Mouse (Mus musculus) kidney, adult 2 months (tissue): ENCODE results near the gene Flt3l. TPM values are rescaled to one million over a fixed set of nuclear protein-coding genes. Genes with fewer than 3 reads are reported as not detected.

ENCODE experiments used
- DNase-seq: peaks from one replicate; pipeline ENCODE4 v3.0.0; 2021
- H3K27ac ChIP-seq: fragments of 200-500 bp; 2 replicates; pipeline ENCODE4 v1.5.1; 2012; ENCODE audit warnings: low read depth, low read length, control low read depth, inconsistent platforms; ENCODE audit not compliant: insufficient read depth
- H3K27me3 ChIP-seq: fragments of 200-500 bp; replicated peaks from 2 replicates; pipeline ENCODE4 v1.6.1; 2012; ENCODE audit warnings: mild to moderate bottlenecking, moderate library complexity, low read length, inconsistent platforms; ENCODE audit not compliant: control insufficient read depth, insufficient read depth
- H3K36me3 ChIP-seq: fragments of 200-500 bp; 2 replicates; pipeline ENCODE4 v1.6.1; 2012; ENCODE audit warnings: mild to moderate bottlenecking, moderate library complexity, low read length, inconsistent platforms; ENCODE audit not compliant: control insufficient read depth, insufficient read depth
- H3K4me1 ChIP-seq: fragments of 200-500 bp; 2 replicates; pipeline ENCODE4 v1.6.1; 2011; ENCODE audit warnings: low read length; ENCODE audit not compliant: control insufficient read depth, insufficient read depth
- H3K4me3 ChIP-seq: fragments of 200-500 bp; 2 replicates; pipeline ENCODE4 v1.5.1; 2011; ENCODE audit warnings: mild to moderate bottlenecking, low read depth, low read length, control low read depth; ENCODE audit not compliant: insufficient read depth
- CTCF ChIP-seq: fragments of 200-500 bp; conservative IDR thresholded peaks from 2 replicates; pipeline ENCODE4 v1.5.1; 2011; ENCODE audit warnings: low read depth, mild to moderate bottlenecking, control low read depth, low read length, moderate library complexity, mixed read lengths; ENCODE audit not compliant: insufficient read depth, insufficient read length
- POLR2A ChIP-seq: fragments of 200-500 bp; IDR thresholded peaks from one replicate; pipeline ENCODE4 v1.6.1; 2011; ENCODE audit warnings: low read depth, low read length, control low read depth
- WGBS: fragments of 180-500 bp; shearing (Covaris S2); methylation state at CpG from one replicate; pipeline ENCODE4 v1.1.7; 2018; 5-methylcytosine and 5-hydroxymethylcytosine counted together
- polyA plus RNA-seq: library from polyadenylated mRNA; depleted of rRNA; stranded (reverse); fragments of >200 nt; gene quantifications from 2 replicates; pipeline ENCODE4 v1.2.3, GENCODE M21; 2012; rRNA removed

The Flt3l gene
- polyA plus RNA-seq, 1 experiment: 37.7 TPM

DNA sequence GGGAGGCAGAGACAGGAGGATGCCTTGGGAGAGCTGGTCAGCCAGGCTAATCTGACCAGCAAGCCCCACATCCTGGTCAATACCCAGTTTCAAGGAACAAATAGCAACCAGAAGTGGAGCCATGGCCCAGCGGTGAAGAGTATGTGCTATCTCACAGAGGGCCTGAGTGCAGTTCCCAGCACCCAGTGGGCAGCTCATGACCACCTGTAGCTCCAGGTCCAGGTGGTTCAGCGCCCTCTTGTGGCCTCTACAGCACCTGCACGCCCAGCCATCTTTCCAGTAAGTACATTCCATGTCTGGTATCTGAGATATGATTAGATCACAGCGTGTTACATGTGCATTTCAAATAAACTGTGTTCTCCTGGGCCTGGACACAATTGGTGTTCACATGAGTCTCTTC lies 50.1 kb downstream of the Flt3l start:
- no peaks in the 10 kb centered on the region; the same call in 1 of the 2 replicates for H3K4me1 ChIP-seq
- H3K27ac ChIP-seq: no peak overlapping the region
- DNase-seq: no peak
- no peak for TF ChIP-seq POLR2A
- peak; percentile 22; the same call in 1 of the 2 replicates for TF ChIP-seq CTCF
- H3K36me3 ChIP-seq: no peaks in the 10 kb centered on the region
- H3K27me3 ChIP-seq: no peaks in the 10 kb centered on the region
- 80% methylated on average over 4 of the region's 4 CpGs for WGBS
- no peak overlapping the region for H3K4me3 ChIP-seq

DNA sequence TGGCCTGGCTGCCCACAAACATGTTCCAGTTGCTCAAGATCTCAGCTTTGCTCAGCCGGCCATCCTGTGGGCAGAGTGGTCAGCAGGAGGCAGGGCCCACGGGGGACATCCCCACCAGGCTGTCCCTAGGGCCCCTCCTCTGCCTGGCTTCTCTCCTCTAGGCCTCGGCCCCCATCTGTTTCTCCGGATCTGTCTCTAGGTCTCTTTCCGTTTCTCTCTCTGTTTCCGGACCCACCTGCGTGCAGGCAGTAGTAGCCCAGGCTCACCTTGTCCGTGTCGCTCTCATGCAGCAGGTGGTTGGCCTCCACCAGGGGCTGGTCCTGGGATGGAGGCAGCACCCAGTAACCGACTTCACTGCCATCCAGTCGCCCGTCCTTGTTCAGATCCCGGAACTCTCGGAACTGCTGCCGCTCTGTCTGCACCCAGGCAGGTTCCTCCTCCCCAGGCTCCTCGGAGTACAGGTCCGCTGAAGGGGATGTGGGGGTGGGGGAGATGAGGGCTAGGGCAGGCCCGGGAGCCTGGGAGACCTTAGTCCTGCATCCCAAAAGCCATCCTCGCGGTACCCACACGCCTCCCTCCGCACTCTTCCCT lies 52.8 kb downstream of the Flt3l start:
- 83% methylated on average over 22 of the region's 22 CpGs for WGBS
- no peaks in the 10 kb centered on the region; the same call in 1 of the 2 replicates for H3K4me1 ChIP-seq
- no peak for DNase-seq
- no peak overlapping the region for H3K27ac ChIP-seq
- no peaks in the 10 kb centered on the region for H3K27me3 ChIP-seq
- H3K36me3 ChIP-seq: no peaks in the 10 kb centered on the region
- no peak overlapping the region for H3K4me3 ChIP-seq
- TF ChIP-seq CTCF: no peak
- no peak for TF ChIP-seq POLR2A

DNA sequence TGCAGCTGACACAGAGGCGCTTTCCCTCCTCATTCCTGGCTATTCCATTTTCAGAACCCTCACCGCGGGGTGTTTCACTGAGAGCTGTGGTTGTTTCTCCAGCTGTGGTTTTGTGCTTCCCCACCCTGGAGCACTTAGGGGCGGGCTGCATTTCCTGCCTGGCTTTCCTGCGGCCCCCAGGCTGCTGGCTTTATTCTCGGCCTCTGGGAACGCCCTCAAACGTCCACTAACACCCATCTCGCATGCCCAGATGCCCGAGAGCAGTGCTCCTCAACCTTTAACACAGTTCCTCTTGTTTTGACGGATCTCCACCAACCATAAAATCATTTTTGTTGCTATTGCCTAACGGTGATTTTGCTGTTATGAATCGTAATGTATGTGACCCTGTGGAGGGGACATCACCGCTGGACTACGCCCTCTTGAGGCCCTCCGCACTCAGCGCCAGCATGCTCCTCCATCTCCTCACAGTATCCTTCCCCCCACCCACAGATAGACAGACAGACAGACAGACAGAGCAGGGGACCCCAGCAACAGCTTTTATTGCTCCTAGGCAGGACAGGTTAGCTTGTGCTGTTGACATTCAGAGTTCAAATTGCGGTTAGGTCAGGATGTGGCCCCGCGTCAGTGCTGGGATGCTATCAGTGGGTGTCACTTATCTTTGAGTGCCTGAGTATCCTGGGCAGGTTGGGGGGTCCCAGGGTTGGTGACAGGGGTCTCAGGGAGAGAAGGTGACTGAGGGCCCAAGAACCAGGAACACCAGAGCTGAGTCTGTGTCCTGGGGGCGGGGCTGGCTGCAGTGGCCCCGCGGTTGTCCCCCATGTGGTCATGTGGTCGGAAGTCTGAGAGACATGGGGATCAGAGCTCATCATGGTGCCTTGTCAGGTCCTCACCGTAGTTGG lies 53.6 kb downstream of the Flt3l start:
- peak overlapping the region; percentile 17 for H3K27ac ChIP-seq
- no peaks in the 10 kb centered on the region for H3K36me3 ChIP-seq
- TF ChIP-seq POLR2A (no peak), CTCF (no peak)
- WGBS: 58% methylated on average over 25 of the region's 25 CpGs
- H3K4me1 ChIP-seq: no peaks in the 10 kb centered on the region; the same call in 1 of the 2 replicates
- no peak overlapping the region for H3K4me3 ChIP-seq
- peak; percentile 64 for DNase-seq
- H3K27me3 ChIP-seq: no peaks in the 10 kb centered on the region

DNA sequence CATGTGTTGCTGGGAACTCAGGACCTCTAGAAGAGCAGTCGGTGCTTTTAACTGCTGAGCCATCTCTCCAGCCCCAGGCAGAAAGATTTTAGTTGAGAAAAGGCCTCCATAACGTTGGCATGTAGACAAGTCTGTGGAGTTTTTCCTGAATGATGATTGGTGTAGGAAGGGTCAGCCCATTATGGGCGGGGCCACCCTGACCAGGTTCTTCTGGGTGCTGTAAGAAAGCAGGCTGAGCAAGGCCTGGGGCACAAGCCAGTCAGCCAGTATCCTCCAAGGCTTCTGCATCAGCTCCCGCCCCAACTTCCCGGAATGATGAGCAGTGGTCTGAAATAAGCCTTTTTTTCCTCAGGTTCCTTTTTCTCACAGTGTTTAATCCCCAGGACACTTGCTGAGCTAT lies 55.2 kb downstream of the Flt3l start:
- Histone ChIP-seq H3K4me3 (no peak overlapping the region), H3K4me1 (no peaks in the 10 kb centered on the region; the same call in 1 of the 2 replicates), H3K27me3 (no peaks in the 10 kb centered on the region), H3K36me3 (no peaks in the 10 kb centered on the region), H3K27ac (no peak overlapping the region)
- WGBS: 66% methylated on average over 5 of the region's 5 CpGs
- DNase-seq: no peak
- no peak for TF ChIP-seq CTCF
- TF ChIP-seq POLR2A: no peak

DNA sequence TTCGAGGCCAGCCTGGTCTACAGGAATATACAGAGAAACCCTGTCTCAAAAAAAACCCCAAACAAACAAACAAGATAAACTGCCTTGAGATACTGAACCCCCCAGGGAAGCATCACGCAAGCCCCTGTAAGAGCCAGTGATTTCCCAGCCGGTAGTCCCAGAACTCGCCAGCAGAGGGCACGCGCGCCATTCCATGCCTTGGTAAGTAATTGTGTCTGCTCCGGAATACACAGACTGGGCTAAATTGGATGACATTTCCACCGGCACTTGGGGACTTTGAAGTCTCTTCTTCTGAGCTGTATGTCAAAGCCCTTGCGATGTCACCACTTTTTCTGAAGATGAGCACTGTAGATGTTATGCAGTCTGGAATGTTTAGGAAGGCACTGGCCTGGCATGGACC lies 56.4 kb downstream of the Flt3l start:
- TF ChIP-seq POLR2A (no peak), CTCF (peak; percentile 96)
- no peak overlapping the region for H3K27ac ChIP-seq
- DNase-seq: peak; percentile 93
- 1% methylated on average over 10 of the region's 10 CpGs for WGBS
- no peaks in the 10 kb centered on the region for H3K27me3 ChIP-seq
- no peak overlapping the region for H3K4me3 ChIP-seq
- H3K36me3 ChIP-seq: no peaks in the 10 kb centered on the region
- H3K4me1 ChIP-seq: no peaks in the 10 kb centered on the region; the same call in 1 of the 2 replicates

Other genes with a start within 250 kb of the Flt3l start
- 164 and 181 TPM in 2 replicates for gene Med25, start 243.7 kb downstream of the Flt3l start, polyA plus RNA-seq
- 59.2 and 70.9 TPM in 2 replicates for gene Fuz, start 240.4 kb downstream of the Flt3l start, polyA plus RNA-seq
- 58.0 and 70.6 TPM in 2 replicates for gene Ap2a1, start 206.9 kb downstream of the Flt3l start, polyA plus RNA-seq
- gene Tsks, start 193.2 kb downstream of the Flt3l start, polyA plus RNA-seq: 0.11 and 0.65 TPM in 2 replicates
- gene Cpt1c, start 161.6 kb downstream of the Flt3l start, polyA plus RNA-seq: 5.6 and 8.5 TPM in 2 replicates
- 89.9 and 95.4 TPM in 2 replicates for gene Prmt1, start 149.9 kb downstream of the Flt3l start, polyA plus RNA-seq
- gene Irf3, start 138.8 kb downstream of the Flt3l start, polyA plus RNA-seq: 105 and 107 TPM in 2 replicates
- gene Bcl2l12, start 137.7 kb downstream of the Flt3l start, polyA plus RNA-seq: 20.0 and 21.4 TPM in 2 replicates
- gene Scaf1, start 120.1 kb downstream of the Flt3l start, polyA plus RNA-seq: 38.8 and 41.1 TPM in 2 replicates
- 82.3 and 84.1 TPM in 2 replicates for gene Rras, start 118.5 kb downstream of the Flt3l start, polyA plus RNA-seq
- 7.1 and 9.1 TPM in 2 replicates for gene Prr12, start 83.6 kb downstream of the Flt3l start, polyA plus RNA-seq
- gene Nosip, start 74.0 kb downstream of the Flt3l start, polyA plus RNA-seq: 60.4 and 67.6 TPM in 2 replicates
- gene Prrg2, start 73.8 kb downstream of the Flt3l start, polyA plus RNA-seq: 80.9 and 95.4 TPM in 2 replicates
- 67.0 and 68.7 TPM in 2 replicates for gene Rcn3, start 44.2 kb downstream of the Flt3l start, polyA plus RNA-seq
- 240 and 244 TPM in 2 replicates for gene Fcgrt, start 32.6 kb downstream of the Flt3l start, polyA plus RNA-seq
- 176 and 310 TPM in 2 replicates for gene Rps11, start 12.0 kb downstream of the Flt3l start, polyA plus RNA-seq
- gene Rpl13a, start 7.7 kb downstream of the Flt3l start, polyA plus RNA-seq: 1,329 and 1,360 TPM in 2 replicates
- 5.6 TPM in 2 replicates for gene Gm45713, start 201 bp downstream of the Flt3l start, polyA plus RNA-seq
- gene Pih1d1, start 17.9 kb upstream of the Flt3l start, polyA plus RNA-seq: 80.3 and 84.9 TPM in 2 replicates
- gene Aldh16a1, start 18.2 kb upstream of the Flt3l start, polyA plus RNA-seq: 106 and 119 TPM in 2 replicates
- gene Slc17a7, start 27.5 kb upstream of the Flt3l start, polyA plus RNA-seq: not detected in 2 replicates
- gene Gfy, start 43.1 kb upstream of the Flt3l start, polyA plus RNA-seq: not detected in 2 replicates
- gene Pth2, start 44.6 kb upstream of the Flt3l start, polyA plus RNA-seq: not detected in 2 replicates
- gene Ccdc155, start 68.5 kb upstream of the Flt3l start, polyA plus RNA-seq: 0.04 and 0.05 TPM in 2 replicates
- 0.39 and 0.54 TPM in 2 replicates for gene Dkkl1, start 75.7 kb upstream of the Flt3l start, polyA plus RNA-seq
- 10.0 and 13.2 TPM in 2 replicates for gene Tead2, start 79.3 kb upstream of the Flt3l start, polyA plus RNA-seq
- gene Cd37, start 102.7 kb upstream of the Flt3l start, polyA plus RNA-seq: 7.9 and 30.1 TPM in 2 replicates
- 0.05 TPM in 1 of 2 replicates, not detected in the other for gene Slc6a16, start 104.7 kb upstream of the Flt3l start, polyA plus RNA-seq
- 0.14 and 0.19 TPM in 2 replicates for gene Slc6a21, start 141.1 kb upstream of the Flt3l start, polyA plus RNA-seq
- 17.9 and 18.2 TPM in 2 replicates for gene Trpm4, start 197.3 kb upstream of the Flt3l start, polyA plus RNA-seq
- gene Hrc, start 198.9 kb upstream of the Flt3l start, polyA plus RNA-seq: 0.14 and 3.2 TPM in 2 replicates
- gene Ppfia3, start 230.6 kb upstream of the Flt3l start, polyA plus RNA-seq: 0.50 and 0.64 TPM in 2 replicates
- gene Lin7b, start 234.2 kb upstream of the Flt3l start, polyA plus RNA-seq: 2.7 and 3.9 TPM in 2 replicates